Mouse (Mus musculus): ENCODE measurements around the gene Magix.
"Not testable (repeated sequence)": the region's sequence is repeated elsewhere in the genome, so short reads cannot be mapped to it uniquely, and the experiment has no call there.

The Magix gene

DNA sequence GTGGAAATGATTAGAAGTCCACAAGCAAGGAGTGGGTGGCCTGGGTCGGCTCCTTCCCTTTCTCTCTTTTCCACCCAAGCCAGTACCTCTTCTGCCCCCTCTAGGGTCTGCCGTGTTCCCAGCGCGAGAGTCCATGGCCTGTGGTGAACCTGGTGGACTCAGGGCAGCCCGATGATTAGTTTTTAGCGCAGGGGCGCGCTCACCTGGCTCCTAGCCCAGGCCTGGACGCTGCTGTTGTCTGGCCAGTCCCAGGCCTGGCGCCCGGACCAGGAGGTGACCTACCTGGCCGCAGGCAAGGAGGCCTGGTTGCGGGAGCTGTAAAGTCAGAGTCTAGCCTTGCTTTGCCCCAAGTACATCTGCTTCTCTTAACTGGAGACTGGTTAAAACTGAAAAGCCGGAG lies at the start of gene Magix:
TSS of gene Magix (minus strand) at position 388 of the 400 bp plus-strand sequence.
- no peak for DNase-seq

DNA sequence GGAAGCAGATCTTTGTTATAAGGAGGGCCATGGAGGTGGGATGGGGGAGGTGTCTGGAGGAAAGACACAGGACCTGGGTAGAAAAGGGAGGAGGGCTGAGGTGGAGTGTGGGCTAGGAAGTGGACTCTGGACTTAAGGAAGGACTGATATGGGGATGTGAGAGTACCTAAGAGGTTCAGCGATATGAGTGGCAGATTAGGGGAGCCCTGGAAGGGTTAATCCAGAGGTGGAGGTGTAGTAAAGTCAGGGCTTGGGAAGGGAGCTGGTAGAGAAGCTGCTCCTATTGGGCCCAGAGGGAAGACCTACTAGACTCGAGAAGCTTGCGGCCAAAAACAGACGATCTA lies 47.8 kb upstream of the Magix start:
- no peak for DNase-seq

DNA sequence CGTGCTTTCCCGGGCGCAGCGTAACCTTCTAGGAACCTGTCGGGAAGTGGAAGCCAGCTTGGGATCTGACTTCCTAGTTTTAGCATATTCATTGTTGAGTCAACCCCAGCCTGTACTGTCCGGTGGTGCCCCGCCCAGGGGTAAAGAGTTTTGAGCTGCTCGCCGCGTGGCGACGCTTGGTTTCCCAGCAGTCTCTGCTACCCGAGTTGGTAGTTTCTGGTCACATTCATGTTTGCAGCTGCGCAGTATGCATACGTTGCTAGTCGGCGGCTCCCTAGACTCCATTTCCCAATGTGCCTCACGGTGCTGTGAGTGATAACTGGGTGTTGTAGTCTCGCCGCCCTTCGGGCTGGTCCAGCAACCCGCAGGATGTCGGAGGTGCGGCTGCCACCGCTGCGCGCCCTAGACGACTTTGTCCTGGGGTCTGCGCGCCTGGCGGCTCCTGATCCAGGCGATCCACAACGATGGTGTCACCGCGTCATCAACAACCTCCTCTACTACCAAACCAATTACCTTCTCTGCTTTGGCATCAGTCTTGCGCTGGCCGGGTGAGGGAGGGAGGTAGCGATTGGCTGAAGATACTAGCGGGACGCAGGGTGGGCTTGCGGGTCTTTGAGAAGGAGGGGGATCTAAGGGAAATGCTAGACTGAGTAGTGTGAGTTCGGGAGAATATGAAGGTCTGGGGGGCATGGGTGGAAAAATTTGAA lies 47.3 kb upstream of the Magix start, which contains the start of gene Praf2:
TSS of gene Praf2 (plus strand) at position 225 of the 707 bp plus-strand sequence.
- DNase-seq: peak; percentile 85 to 86

DNA sequence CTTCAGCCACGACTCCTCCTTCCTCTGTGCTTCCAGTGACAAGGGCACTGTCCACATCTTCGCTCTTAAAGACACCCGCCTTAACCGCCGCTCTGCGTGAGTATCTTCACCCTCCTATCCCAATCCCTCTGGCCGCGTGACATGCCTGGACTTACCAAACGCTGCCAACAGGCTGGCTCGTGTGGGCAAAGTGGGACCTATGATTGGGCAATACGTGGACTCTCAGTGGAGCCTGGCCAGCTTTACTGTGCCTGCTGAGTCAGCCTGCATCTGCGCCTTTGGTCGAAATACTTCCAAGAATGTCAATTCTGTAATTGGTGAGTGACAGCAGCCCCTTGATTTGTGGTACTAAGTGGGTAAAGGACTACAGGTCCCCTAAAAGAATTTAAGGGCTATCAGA lies 46.1 kb upstream of the Magix start:
- DNase-seq: peak; percentile 27 to 54

DNA sequence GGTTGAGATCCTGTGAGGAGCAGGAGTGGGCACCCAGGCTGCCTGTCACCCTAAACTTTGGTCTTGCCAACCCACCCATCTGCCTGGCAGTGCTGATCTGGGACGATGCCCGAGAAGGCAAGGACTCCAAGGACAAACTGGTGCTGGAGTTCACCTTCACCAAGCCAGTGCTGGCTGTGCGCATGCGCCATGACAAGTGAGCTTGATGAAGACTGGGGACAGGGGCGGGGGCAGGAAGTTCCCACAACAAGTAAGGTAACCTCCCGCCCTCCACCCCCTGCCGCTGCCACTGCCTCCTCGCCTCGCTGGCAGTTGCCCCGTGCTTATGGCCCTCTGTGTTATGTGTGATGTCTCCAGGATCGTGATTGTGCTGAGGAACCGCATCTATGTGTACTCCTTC lies 44.8 kb upstream of the Magix start:
- DNase-seq: no peak

- DNase-seq: peak in 1 of 2 experiments; percentile 19
Observed at GRCm38 (mm10) chrX:7724135-7724534, 43.1 kb upstream of the Magix start.

DNA sequence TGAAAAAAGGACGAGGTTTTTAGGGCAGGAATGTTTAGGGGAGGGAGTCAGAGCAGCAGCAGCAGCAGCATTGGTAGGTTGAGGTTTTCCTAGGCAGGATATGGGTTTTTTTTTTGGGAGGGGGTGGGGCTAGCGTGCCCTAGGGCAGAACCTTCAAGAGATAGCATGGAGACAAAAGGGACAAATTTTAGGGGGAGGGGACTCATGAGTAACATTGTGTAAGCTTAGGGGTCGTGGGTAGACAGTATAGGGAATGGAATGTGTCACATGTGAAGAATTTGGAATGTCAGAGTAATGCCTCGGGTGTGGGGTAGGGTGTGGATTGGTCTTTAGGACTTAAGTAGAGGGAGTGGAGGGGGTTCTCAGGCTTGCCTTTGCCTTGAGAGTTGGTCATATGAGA lies 41.6 kb upstream of the Magix start:
- no peak for DNase-seq

GRCm38 (mm10) chrX:7722282-7722611 lies 41.2 kb upstream of the Magix start:
- DNase-seq: no peak

- peak; percentile 80 to 82 for DNase-seq
Observed at GRCm38 (mm10) chrX:7721514-7722281, 40.6 kb upstream of the Magix start, which contains the start of gene Gm45208. Gm45208 (plus strand) TSS chrX:7722245.

DNA sequence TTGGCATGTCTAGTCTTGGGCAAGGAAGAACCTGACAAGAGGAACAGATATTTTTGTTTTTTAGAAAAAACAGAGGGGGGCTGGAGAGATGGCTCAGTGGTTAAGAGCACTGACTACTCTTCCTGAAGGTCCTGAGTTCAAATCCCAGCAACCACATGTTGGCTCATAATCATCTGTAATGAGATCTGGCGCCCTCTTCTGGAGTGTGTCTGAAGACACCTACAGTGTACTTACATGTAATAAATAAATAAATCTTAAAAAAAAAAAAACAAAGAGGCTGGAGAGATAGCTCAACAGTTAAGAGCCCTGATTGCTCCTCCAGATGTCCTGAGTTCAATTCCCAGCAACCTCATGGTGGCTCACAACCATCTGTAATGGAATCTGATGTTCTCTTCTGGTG lies 35.0 kb upstream of the Magix start:
- not testable (repeated sequence) for DNase-seq

DNA sequence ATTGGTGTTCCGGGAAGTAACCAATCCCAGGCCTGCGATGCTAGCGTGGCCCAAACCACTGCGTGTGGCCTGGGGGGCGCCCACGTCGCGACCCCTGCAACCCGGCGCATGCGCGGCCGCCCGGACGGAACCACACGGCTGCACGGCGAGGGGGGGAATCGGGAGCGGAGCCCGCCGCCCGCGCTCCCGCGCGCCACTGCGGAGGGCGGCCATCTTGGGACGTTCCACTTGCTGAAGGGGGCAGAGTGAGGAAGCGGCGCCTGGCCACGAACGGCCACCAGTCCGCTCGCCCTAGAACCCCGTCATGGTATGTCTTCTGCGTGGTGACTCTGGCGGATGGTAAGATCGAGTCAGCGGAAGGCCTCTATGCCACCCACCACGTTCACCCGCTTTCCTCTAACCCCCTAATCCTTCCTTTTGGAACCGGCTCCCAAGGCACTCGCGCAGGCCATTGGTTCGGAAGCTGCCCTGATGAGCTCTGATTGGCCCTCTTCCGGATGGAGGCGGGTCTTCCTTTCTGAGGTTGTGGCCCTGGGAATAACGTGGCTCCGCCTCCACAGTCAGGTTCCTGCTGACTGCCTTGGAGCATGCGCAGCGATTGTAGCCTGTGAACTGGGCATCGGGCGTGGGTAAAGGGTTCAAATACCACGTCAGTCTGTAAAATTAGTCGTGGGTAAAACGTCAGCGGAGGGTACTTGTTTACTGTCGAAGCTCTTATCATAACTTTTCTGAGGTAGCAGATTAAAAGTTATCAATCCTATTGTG lies 33.3 kb upstream of the Magix start, which contains the start of gene Wdr45:
TSS of gene Wdr45 (plus strand) at position 199 of the 765 bp plus-strand sequence.
- peak; percentile 95 to 97 for DNase-seq

GRCm38 (mm10) chrX:7713764-7714134 lies 32.7 kb upstream of the Magix start:
- DNase-seq: not testable (repeated sequence)

DNA sequence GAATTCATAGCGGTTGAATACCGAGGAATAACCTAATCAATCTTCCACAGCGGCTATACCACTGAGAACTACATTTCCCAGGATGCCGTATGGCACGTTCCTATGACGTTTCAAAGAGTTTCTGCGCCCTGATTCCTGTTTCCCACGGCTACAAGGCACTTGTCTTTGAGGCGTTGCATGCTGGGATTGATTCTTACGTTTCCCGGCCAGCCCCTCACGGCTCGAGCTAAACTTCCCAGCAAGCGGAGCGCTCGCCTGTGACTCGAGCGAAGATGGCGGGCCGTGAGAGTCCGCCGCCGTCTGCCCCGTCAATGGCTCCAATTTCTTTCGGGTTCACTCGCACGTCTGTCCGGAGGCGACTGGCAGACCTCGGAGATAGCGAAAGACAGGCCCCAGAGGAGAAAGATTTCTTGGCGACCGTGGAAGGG lies 15.9 kb upstream of the Magix start, which contains the start of gene Gpkow:
TSS of gene Gpkow (plus strand) at position 178 of the 428 bp plus-strand sequence.
- DNase-seq: peak; percentile 89 to 92

DNA sequence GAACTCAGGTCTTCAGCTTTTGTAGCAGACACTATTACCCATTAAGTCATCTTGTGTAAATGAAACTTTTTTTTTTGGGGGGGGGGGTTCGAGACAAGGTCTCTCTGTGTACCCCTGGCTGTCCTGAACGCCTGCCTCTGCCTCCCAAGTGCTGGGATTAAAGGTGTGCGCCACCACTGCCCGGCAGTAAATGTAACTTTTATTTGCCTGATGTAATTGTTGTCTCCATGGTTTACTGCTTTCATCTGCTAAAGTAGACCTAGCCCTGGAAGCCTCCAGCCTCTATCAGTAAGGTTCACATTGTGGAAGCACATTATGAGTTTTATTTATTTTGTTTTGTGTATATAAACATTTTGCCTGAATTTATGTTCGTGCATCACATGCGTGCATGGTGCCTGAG lies 15.5 kb upstream of the Magix start:
- DNase-seq: no peak

DNA sequence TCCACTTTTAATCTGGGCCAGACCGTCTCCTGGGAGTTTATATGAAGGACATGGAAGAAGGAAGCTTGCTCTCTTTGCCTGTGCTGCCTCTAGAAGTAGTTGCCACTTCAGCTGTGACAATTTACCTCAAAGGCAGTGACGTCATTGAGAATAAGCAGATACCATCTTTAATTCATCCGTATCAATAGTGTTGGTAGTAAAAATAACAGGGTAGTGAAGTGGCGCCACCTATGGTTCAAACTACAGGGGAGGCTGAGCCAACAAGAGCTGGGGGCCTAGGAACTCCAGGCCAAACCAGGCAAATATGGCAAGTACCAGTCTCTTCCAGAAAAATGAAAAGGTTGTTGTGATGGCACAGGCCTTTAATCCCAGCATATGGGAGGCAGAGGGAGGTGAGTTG lies 11.8 kb upstream of the Magix start:
- DNase-seq: peak; percentile 27 to 55

GRCm38 (mm10) chrX:7690486-7690885 lies 9.4 kb upstream of the Magix start:
- peak; percentile 26 to 63 for DNase-seq

- DNase-seq: no peak
Observed at GRCm38 (mm10) chrX:7688321-7688720, 7.3 kb upstream of the Magix start.

- DNase-seq: no peak
Observed at GRCm38 (mm10) chrX:7680057-7680412, 1.0 kb downstream of the Magix start.

DNA sequence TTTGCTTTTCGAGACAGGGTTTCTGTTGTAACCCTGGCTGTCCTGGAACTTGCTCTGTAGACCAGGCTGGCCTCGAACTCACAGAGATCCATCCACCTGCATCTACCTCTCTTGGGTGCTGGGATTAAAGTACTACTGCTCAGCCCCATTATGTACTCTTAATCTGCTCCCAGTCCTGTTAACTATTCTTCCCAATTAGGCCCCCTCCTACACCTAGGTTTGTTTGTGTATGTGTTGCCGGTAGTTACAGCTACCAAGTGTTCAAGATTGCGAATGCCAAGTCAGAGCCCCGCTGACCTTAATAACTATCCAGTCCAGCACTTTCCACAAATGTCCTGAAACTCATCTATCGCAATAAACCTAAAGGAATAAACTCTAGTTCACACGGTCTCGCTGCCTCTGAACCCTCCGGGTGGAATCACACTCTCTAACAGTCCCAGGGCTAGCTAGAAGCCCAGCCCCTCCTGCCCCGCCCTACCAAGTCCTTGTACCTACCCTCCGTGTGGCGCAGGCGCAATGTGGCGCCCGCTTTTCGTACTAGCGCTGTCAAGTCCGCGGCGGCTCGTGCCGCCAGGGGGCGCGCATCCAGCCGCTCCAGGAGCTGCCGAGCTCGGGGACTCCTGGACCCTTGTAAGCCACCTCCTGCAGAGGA lies 1.5 kb downstream of the Magix start:
- peak; percentile 91 to 94 for DNase-seq

DNA sequence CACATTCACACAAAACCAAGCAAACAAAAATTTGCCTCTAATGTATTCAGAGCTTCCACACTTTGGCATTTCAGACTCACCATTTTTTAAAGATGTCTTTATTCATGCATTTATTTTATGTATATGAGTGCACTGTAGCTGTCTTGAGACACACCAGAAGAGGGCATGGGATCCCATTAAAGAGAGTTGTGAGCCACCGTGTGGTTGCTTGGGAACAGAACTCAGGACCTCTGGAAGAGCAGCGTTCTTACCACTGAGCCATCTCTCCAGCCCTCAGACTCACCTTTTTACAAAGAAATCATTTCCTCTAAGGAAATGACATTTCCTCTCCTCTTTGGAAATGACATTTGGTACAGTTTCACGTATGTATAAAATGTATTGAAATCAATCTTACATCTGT lies 2.1 kb downstream of the Magix start:
- DNase-seq: no peak

DNA sequence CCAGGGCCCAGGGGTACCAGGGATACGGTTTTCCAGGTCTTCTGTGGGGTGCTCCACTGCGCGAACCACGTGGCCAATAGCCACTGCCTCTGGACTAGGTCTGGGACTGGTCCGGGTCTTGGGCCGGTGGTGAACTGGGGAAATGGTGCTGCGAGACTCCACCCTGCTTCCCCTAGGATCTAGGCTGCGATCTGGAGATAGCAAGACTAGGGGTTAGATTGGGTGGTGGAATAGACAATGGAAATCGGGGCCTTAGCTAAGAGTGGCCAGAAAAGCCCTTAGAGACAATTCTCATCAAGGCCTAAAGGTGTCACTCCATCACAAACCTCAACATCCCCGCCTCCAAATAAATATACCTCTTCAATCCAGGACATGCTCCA lies 6.1 kb downstream of the Magix start:
- no peak for DNase-seq

DNA sequence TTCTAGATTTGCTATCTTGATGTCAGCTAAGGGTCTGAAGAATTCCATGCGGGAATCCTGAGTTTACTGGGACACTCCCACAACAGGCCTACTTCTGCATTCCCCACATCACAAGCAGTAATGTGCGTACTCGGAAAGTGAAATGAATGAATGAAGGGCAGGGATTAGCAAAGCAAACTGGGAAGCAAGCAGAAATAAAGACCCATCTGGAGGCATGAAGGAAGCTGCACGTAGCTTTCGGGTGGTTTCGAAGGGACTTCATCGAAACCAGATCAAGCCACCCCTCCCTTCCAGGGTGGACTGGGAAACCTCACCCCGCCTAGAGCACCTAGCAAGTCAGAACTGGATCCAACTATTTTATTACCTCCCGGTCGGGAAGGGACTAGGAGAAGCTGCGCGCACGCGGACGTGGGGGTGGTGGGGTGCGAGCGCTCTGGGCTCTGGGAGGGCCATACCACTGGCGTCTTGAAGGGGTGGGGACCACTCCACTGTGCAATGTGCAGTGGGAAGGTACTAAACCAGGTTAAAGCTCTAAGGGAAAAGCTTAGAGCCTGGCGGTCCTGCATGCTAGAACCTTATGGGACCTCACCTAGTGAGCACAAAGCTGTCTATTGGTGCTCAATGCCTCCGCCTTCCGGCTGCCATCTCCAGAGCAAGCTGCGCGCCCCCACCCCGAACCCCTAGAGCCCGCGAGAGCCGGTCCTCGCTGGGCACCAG lies 6.6 kb downstream of the Magix start:
- no peak for DNase-seq

Data from lung, adult 18-20 months (tissue).